Mouse (Mus musculus): ENCODE measurements at regions not wholly inside any gene's neighbourhood (a gene's known extent, or its start where the extent isn't known, plus 50 kb on each side); places are given as distances from the start of the nearest gene placed in this dataset.

- TF ChIP-seq POLR2A (IDR thresholded peaks at IDR 0.05; ENCODE audit: low read depth, low read length) = no peak
- TF ChIP-seq CTCF (IDR thresholded peaks at IDR 0.05; ENCODE audit: extremely low read depth, insufficient read depth, insufficient read length, insufficient replicate concordance) = no peak
Measured at GRCm38 (mm10) chr3:39736639-39737038, 794.4 kb upstream of the Intu start.

All from spleen, adult 2 months (tissue).